Mouse (Mus musculus) testis, adult 2 months (tissue): ENCODE measurements at regions not wholly inside any gene's neighbourhood (a gene's known extent, or its start where the extent isn't known, plus 50 kb on each side); places are given as distances from the start of the nearest gene placed in this dataset.

Experiments
- H3K27ac ChIP-seq: fragments of 200-500 bp; 2 replicates; pipeline ENCODE4 v1.5.1; 2012; ENCODE audit warnings: low read depth, low read length; ENCODE audit not compliant: control insufficient read depth, insufficient read depth
- H3K27me3 ChIP-seq: fragments of 200-500 bp; 2 replicates; pipeline ENCODE4 v1.6.1; 2012; ENCODE audit warnings: mild to moderate bottlenecking, low read length, moderate library complexity; ENCODE audit not compliant: control insufficient read depth, insufficient read depth
- H3K36me3 ChIP-seq: fragments of 200-500 bp; 2 replicates; pipeline ENCODE4 v1.6.1; 2012; ENCODE audit warnings: mild to moderate bottlenecking, low read length; ENCODE audit not compliant: control insufficient read depth, insufficient read depth
- H3K4me1 ChIP-seq: fragments of 200-500 bp; 2 replicates; pipeline ENCODE4 v1.6.1; 2012; ENCODE audit warnings: low read length; ENCODE audit not compliant: control insufficient read depth, insufficient read depth
- H3K4me3 ChIP-seq: fragments of 200-500 bp; 2 replicates; pipeline ENCODE4 v1.5.1; 2012; ENCODE audit warnings: low read depth, mild to moderate bottlenecking, low read length, moderate library complexity, mixed read lengths; ENCODE audit not compliant: control insufficient read depth
- CTCF ChIP-seq: fragments of 200-500 bp; IDR thresholded peaks from 2 replicates; pipeline ENCODE4 v1.5.1; 2012; ENCODE audit warnings: low read depth, mild to moderate bottlenecking, inconsistent platforms, low read length, moderate library complexity; ENCODE audit not compliant: control insufficient read depth, insufficient read depth, insufficient replicate concordance
- POLR2A ChIP-seq: fragments of 200-500 bp; IDR thresholded peaks from 2 replicates; pipeline ENCODE4 v1.6.1; 2012; ENCODE audit warnings: low read depth, mild to moderate bottlenecking, inconsistent platforms, low read length, moderate library complexity; ENCODE audit not compliant: control insufficient read depth

DNA sequence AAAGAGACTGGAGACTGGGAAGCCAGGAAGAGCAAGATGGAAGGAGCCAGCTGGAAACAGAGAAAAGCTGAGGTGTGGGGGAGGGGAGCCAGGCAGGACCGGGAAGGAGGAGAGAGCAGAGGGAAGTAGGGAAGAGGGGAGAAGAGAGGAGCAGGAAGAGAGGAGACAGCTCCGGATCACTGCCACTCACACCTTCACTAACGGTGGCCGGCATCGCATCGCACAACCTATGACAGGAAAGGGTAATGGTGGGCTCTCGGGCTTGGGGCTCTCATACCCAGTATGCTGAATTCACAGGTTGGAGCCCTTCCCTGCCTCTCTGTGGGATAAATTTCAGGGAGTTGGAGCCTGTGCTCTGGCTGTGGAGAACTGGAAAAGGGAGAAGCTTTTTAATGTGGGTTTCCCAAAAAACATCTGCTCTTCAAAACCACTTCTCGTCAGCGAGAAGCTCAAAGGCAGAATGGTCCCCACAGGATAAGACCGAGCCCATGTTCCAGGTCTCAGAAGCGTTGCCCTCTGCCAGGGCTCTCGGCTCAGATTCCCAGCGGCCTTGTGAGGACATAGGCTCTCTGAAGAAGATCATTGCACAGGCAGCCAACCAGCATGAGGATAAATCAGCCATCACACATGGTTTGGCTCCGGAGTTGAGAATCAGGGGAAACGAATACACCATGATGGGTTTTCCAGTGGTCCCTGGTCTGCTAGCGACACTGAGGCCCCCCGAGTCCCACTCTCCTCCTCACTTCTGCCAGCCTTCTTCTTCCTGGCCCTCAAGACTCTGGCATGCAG is 53.8 kb upstream of the Coro2b start:
- no peaks in the 10 kb centered on the region for H3K27me3 ChIP-seq
- peak overlapping the region; percentile 33 for H3K4me3 ChIP-seq
- no peak overlapping the region for H3K27ac ChIP-seq
- no peaks in the 10 kb centered on the region for H3K36me3 ChIP-seq
- peaks cover 6% of the 10 kb centered on the region for H3K4me1 ChIP-seq
- TF ChIP-seq POLR2A (no peak), CTCF (no peak)

DNA sequence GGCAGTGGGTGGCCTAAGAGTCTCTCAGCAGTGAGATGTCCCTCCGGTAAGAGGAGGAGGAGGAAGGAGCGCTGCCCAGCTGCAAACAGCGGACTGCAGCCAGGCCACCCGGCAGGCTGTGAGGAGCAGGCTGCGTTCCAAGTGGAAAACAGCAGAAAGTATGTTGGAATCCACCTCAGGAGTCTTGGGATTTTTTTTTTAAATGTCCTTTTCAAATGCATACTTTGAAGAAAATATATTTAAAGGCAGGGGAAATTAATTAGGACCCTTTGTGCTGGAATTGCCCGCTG is 54.3 kb upstream of the Coro2b start:
- no peak overlapping the region for H3K27ac ChIP-seq
- H3K4me1 ChIP-seq = peaks cover 6% of the 10 kb centered on the region

DNA sequence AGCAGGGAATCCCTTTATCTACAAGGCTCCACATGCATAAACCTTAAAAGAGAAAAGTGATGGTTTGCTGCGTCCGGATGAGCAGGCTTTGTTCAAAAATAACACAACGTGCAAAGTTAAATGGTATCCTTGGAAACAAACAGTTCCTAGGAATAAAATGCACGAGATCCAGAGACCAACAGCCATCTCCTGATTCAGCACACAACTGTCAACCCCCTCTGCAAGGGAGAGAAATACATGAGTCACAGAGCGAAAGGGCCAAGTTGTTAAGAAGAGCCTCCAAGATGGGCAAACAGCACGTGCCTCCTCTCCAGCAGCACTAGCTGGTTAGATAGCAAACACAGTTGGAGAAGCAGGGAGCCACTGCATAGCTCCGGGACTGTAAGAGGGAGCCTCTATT is 61.2 kb upstream of the Coro2b start:
- Histone ChIP-seq H3K4me3 (no peak overlapping the region), H3K36me3 (no peaks in the 10 kb centered on the region)
- TF ChIP-seq CTCF = no peak
- TF ChIP-seq POLR2A = no peak

More for the DNA sequence above, 54.3 kb upstream of the Coro2b start:
- H3K27me3 ChIP-seq = no peaks in the 10 kb centered on the region
- no peaks in the 10 kb centered on the region for H3K36me3 ChIP-seq
- H3K4me3 ChIP-seq = no peak overlapping the region
- TF ChIP-seq POLR2A = no peak

DNA sequence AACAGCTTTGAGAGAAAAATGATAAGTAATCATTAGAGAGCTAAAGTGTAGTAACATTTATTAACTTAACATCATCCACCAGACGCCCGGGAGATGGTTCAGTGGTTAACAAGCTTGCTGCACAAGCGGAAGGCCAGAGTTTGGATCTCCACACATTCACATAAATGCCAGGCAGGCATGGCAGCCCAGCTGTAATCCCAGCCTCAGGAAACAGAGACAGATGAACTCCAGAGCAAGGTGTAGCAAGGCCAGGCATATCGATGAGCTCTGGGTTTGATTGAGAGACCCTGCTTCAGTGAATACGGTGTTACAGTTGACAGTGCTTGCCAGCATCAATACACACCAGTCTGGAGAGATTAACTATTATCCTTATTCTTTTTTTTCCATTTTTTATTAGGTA is 62.1 kb upstream of the Coro2b start:
- no peaks in the 10 kb centered on the region for H3K27me3 ChIP-seq
- H3K27ac ChIP-seq = no peak overlapping the region
- no peaks in the 10 kb centered on the region for H3K36me3 ChIP-seq
- no peak for TF ChIP-seq POLR2A
- no peak for TF ChIP-seq CTCF
- H3K4me3 ChIP-seq = no peak overlapping the region; the same call in 1 of the 2 replicates
- 0 out of 2 replicates have a peak, but pooled peaks cover 2% of the 10 kb centered on the region for H3K4me1 ChIP-seq

More for the DNA sequence above, 61.2 kb upstream of the Coro2b start:
- no peaks in the 10 kb centered on the region for H3K27me3 ChIP-seq
- no peak overlapping the region for H3K27ac ChIP-seq
- 0 out of 2 replicates have a peak, but pooled peaks cover 2% of the 10 kb centered on the region for H3K4me1 ChIP-seq

DNA sequence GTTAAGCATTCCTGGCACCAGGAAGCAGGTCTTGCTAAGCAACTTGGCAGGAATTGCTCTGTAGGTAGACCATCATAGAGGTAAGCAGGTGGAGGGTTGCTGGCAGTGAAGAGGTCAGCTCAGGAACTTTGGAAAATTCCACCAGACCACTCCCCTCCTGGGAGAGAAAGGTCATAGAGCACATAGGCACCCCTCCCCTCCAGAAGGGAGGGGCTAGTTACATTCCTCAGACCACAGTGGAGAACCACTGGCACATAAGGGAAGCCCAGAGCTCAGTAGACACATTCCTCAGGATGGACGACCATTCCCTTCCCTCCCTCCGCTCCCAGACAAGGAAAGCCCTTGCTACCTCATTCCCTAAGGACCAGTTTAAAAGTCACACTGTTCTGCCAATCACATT is 67.1 kb upstream of the Itga11 start:
- H3K36me3 ChIP-seq = no peaks in the 10 kb centered on the region
- H3K4me3 ChIP-seq = no peak overlapping the region
- no peak overlapping the region for H3K27ac ChIP-seq
- H3K27me3 ChIP-seq = no peaks in the 10 kb centered on the region
- H3K4me1 ChIP-seq = no peaks in the 10 kb centered on the region
- no peak for TF ChIP-seq CTCF
- no peak for TF ChIP-seq POLR2A

DNA sequence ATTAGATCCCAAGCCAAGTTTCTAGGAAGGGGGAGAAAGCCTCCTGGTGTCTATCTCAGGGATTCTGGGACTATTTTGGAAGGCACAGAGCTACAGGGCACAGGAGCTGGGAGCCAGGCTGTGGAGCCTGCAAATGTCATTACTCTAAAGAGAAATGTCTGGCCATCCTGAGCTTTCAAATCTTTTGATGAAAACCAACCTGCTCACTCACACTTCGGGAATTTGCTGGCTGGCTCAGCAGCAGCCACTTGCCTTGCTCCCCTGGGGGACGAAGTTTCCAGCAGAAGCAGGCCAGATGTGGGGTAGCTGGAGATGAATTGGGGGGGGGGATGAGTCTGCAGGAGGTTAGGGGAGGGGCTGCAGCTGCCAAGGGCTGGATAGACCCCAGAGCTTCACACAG is 66.2 kb upstream of the Itga11 start:
- Histone ChIP-seq H3K4me3 (no peak overlapping the region), H3K36me3 (no peaks in the 10 kb centered on the region), H3K27ac (no peak overlapping the region), H3K27me3 (no peaks in the 10 kb centered on the region), H3K4me1 (no peaks in the 10 kb centered on the region)
- TF ChIP-seq CTCF (no peak), POLR2A (no peak)

DNA sequence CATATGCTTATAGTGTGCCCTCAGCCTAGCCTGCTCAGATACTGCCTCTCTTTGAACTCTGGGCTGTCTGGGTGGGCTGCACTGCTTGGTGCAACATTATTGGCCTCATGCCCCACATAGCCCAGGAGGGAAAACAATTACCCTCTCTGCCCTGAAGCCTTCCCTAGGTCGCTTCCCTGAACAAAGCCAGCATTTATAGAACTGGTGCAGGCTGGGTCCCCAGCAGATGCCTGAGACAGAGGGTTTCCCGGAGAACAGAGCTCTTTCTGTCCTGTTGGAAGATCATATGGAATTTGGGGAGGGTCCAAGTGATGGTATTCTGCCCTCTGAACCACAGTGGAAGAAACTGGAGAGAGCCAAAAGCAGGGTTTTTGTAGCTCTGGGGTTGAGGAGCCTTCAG is 64.6 kb upstream of the Itga11 start:
- Histone ChIP-seq H3K4me1 (no peaks in the 10 kb centered on the region), H3K27me3 (no peaks in the 10 kb centered on the region), H3K4me3 (no peak overlapping the region), H3K27ac (no peak overlapping the region), H3K36me3 (no peaks in the 10 kb centered on the region)
- TF ChIP-seq POLR2A (no peak), CTCF (no peak)
